Mouse (Mus musculus): ENCODE data around the gene Cygb.

DNA sequence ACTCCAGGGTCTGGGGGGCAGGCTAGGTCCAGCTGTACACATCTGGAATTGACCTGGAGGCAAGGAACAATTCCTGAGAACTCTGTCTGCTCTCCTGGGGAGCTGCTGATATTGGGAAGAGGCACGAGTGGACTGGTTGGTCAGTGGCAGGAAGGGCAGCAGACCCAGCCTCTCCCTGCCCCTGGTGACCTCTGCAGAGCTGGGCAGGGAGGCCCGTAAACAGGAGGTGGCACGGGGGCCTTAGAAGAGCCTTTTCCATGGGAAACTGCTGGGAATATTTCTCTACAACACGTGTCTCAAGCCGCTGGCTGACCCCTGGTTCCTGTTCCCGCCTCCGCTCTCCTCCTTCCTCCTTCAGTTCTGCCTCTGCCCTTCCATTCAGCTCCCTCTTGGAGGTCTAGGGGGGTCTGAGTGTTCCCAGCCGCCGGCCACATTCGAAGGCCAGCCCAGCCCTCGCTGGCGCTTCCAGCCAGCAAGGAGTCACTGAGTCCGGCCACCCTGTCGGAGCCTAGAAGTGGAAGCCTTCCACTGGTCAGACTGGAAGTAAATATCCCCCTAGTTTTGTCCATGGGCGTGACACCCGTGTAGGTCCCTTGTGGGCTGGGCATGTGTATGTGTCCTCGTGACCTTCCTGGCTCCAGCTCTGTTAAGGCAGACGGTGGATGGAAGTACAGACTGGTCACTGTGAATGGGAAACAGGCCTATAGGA, 5.7 kb downstream of the Cygb start:
- TF ChIP-seq POLR2A (IDR thresholded peaks at IDR 0.05; ENCODE audit: borderline replicate concordance, extremely low read depth, insufficient read depth, insufficient read length, poor library complexity, severe bottlenecking) (no peak), CTCF (IDR thresholded peaks at IDR 0.05; ENCODE audit: borderline replicate concordance, extremely low read depth, insufficient read depth, insufficient read length) (no peak)

Data from brain, embryonic 14.5 days (tissue).